Mouse (Mus musculus): ENCODE results near the gene Dnah7a.
"Not testable (repeated sequence)": the region's sequence is repeated elsewhere in the genome, so short reads cannot be mapped to it uniquely, and the experiment has no call there.

- not testable (repeated sequence) for TF ChIP-seq CTCF (IDR thresholded peaks at IDR 0.05; ENCODE audit: extremely low read depth, insufficient read depth, insufficient read length, insufficient replicate concordance); POLR2A (IDR thresholded peaks at IDR 0.05; ENCODE audit: low read depth, low read length)
These were observed 33.6 kb upstream of the Dnah7a start for GRCm38 (mm10) chr1:53740077-53740776.

Data from spleen, adult 2 months (tissue).